Mouse (Mus musculus): ENCODE results near the gene Acvr1b.

Gene Acvr1b

GRCm38 (mm10) chr15:101146100-101146965, 27.5 kb upstream of the Acvr1b start:
- no peak for DNase-seq (ENCODE audit: low spot score in 2 of 2)

- no peak for DNase-seq (ENCODE audit: low spot score in 2 of 2)
Measured at GRCm38 (mm10) chr15:101147115-101147909, 26.6 kb upstream of the Acvr1b start.

- no peak for DNase-seq (ENCODE audit: low spot score in 2 of 2)
Measured at GRCm38 (mm10) chr15:101147910-101148273, 26.0 kb upstream of the Acvr1b start.

- DNase-seq (ENCODE audit: low spot score in 2 of 2) = no peak
Measured at GRCm38 (mm10) chr15:101148604-101149003, 25.3 kb upstream of the Acvr1b start.

GRCm38 (mm10) chr15:101151409-101152261, 22.2 kb upstream of the Acvr1b start:
- DNase-seq (ENCODE audit: low spot score in 2 of 2) = no peak

- no peak for DNase-seq (ENCODE audit: low spot score in 2 of 2)
Measured at GRCm38 (mm10) chr15:101154700-101155616, 18.9 kb upstream of the Acvr1b start.

GRCm38 (mm10) chr15:101160128-101160527, 13.7 kb upstream of the Acvr1b start:
- no peak for DNase-seq (ENCODE audit: low spot score in 2 of 2)

- DNase-seq (ENCODE audit: low spot score in 2 of 2) = peak in 1 of 2 experiments; percentile 59
Measured at GRCm38 (mm10) chr15:101160591-101160990, 13.3 kb upstream of the Acvr1b start.

GRCm38 (mm10) chr15:101161534-101161933, 12.3 kb upstream of the Acvr1b start:
- no peak for DNase-seq (ENCODE audit: low spot score in 2 of 2)

- no peak for DNase-seq (ENCODE audit: low spot score in 2 of 2)
Measured at GRCm38 (mm10) chr15:101163056-101163458, 10.8 kb upstream of the Acvr1b start.

- no peak for DNase-seq (ENCODE audit: low spot score in 2 of 2)
Measured at GRCm38 (mm10) chr15:101163854-101164253, 10.0 kb upstream of the Acvr1b start.

- no peak for DNase-seq (ENCODE audit: low spot score in 2 of 2)
Measured at GRCm38 (mm10) chr15:101164291-101164690, 9.6 kb upstream of the Acvr1b start.

GRCm38 (mm10) chr15:101165658-101166437, 8.0 kb upstream of the Acvr1b start:
- DNase-seq (ENCODE audit: low spot score in 2 of 2) = no peak

GRCm38 (mm10) chr15:101167553-101167952, 6.3 kb upstream of the Acvr1b start:
- no peak for DNase-seq (ENCODE audit: low spot score in 2 of 2)

- no peak for DNase-seq (ENCODE audit: low spot score in 2 of 2)
Measured at GRCm38 (mm10) chr15:101169910-101170309, 4.0 kb upstream of the Acvr1b start.

- no peak for DNase-seq (ENCODE audit: low spot score in 2 of 2)
Measured at GRCm38 (mm10) chr15:101170413-101170980, 3.4 kb upstream of the Acvr1b start.

- no peak for DNase-seq (ENCODE audit: low spot score in 2 of 2)
Measured at GRCm38 (mm10) chr15:101171272-101171671, 2.6 kb upstream of the Acvr1b start.

- DNase-seq (ENCODE audit: low spot score in 2 of 2) = no peak
Measured at GRCm38 (mm10) chr15:101172016-101172415, 1.9 kb upstream of the Acvr1b start.

- peak in 1 of 2 experiments; percentile 36 for DNase-seq (ENCODE audit: low spot score in 2 of 2)
Measured at GRCm38 (mm10) chr15:101174294-101175130, 645 bp downstream of the Acvr1b start.
